Mouse (Mus musculus) thymus, adult 2 months (tissue): ENCODE data around the gene Cox15. TPM values are rescaled to one million over a fixed set of nuclear protein-coding genes. Genes with fewer than 3 reads are reported as not detected.

Source experiments
- DNase-seq: peaks from one replicate; pipeline ENCODE4 v3.0.0; 2021
- H3K27ac ChIP-seq: fragments of 200-500 bp; 2 replicates; pipeline ENCODE4 v1.5.1; 2012; ENCODE audit warnings: low read length, control low read depth; ENCODE audit not compliant: control insufficient read depth, insufficient read depth
- H3K27me3 ChIP-seq: fragments of 200-500 bp; 2 replicates; pipeline ENCODE4 v1.6.1; 2012; ENCODE audit warnings: mild to moderate bottlenecking, low read length, moderate library complexity, mixed read lengths; ENCODE audit not compliant: control insufficient read depth, insufficient read depth
- H3K36me3 ChIP-seq: fragments of 200-500 bp; 2 replicates; pipeline ENCODE4 v1.6.1; 2012; ENCODE audit warnings: mild to moderate bottlenecking, low read length, moderate library complexity; ENCODE audit not compliant: control insufficient read depth, insufficient read depth
- H3K4me1 ChIP-seq: fragments of 200-500 bp; replicated peaks from 2 replicates; pipeline ENCODE4 v1.6.1; 2012; ENCODE audit warnings: low read length; ENCODE audit not compliant: control insufficient read depth, insufficient read depth
- H3K4me3 ChIP-seq: fragments of 200-500 bp; 2 replicates; pipeline ENCODE4 v1.5.1; 2012; ENCODE audit warnings: mild to moderate bottlenecking, low read length, control low read depth, moderate library complexity; ENCODE audit not compliant: control insufficient read depth, insufficient read depth
- CTCF ChIP-seq: fragments of 200-500 bp; IDR thresholded peaks from 2 replicates; pipeline ENCODE4 v1.5.1; 2012; ENCODE audit warnings: mild to moderate bottlenecking, control low read depth, low read length, moderate library complexity, borderline replicate concordance; ENCODE audit not compliant: control insufficient read depth, poor library complexity, insufficient read depth; ENCODE audit errors: extremely low read depth
- POLR2A ChIP-seq: fragments of 200-500 bp; IDR thresholded peaks from 2 replicates; pipeline ENCODE4 v1.6.1; 2012; ENCODE audit warnings: mild to moderate bottlenecking, low read length, control low read depth, moderate library complexity; ENCODE audit not compliant: control insufficient read depth, poor library complexity, insufficient read depth; ENCODE audit errors: extremely low read depth
- WGBS: fragments of 180-500 bp; shearing (Covaris S2); methylation state at CpG from one replicate; pipeline ENCODE4 v1.1.7; 2018; 5-methylcytosine and 5-hydroxymethylcytosine counted together
- polyA plus RNA-seq: library from polyadenylated mRNA; depleted of rRNA; stranded (reverse); fragments of >200 nt; gene quantifications from 2 replicates; pipeline ENCODE4 v1.2.3, GENCODE M21; 2012

Gene Cox15
- polyA plus RNA-seq, 1 experiment, result 17.3 TPM

DNA sequence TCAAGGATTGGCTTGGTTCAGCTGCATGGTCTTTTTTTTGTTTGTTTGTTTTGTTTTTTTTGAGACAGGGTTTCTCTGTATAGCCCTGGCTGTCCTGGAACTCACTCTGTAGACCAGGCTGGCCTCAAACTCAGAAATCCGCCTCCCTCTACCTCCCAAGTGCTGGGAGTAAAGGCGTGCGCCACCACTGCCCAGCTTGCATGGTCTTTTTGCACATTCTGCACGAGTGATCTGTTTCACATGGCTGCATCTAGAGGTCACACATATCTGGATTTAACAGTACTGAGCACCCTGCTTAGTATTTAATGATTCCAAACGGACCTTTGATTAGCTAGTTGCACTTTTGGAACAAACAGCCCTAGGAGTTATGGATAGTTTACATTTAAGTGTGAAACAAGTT lies 40.8 kb downstream of the Cox15 start:
- DNase-seq, result no peak
- WGBS, result 86% methylated on average over 5 of the region's 5 CpGs
- H3K27ac ChIP-seq, result no peak overlapping the region

GRCm38 (mm10) chr19:43711159-43711916 lies 41.5 kb downstream of the Cox15 start:
- no peak for TF ChIP-seq POLR2A
- no peak for TF ChIP-seq CTCF
- no peaks in the 10 kb centered on the region for H3K36me3 ChIP-seq
- H3K27me3 ChIP-seq, result no peaks in the 10 kb centered on the region
- peaks cover 4% of the 10 kb centered on the region for H3K4me1 ChIP-seq
- DNase-seq, result peak; percentile 34
- H3K4me3 ChIP-seq, result peak overlapping the region; percentile 24
- H3K27ac ChIP-seq, result peak overlapping the region; percentile 97
- 22% methylated on average over 22 of the region's 22 CpGs for WGBS

More for the DNA sequence above, 40.8 kb downstream of the Cox15 start:
- no peak overlapping the region for H3K4me3 ChIP-seq
- peaks cover 4% of the 10 kb centered on the region for H3K4me1 ChIP-seq
- no peaks in the 10 kb centered on the region for H3K27me3 ChIP-seq
- TF ChIP-seq POLR2A (no peak), CTCF (no peak)
- H3K36me3 ChIP-seq, result no peaks in the 10 kb centered on the region

GRCm38 (mm10) chr19:43709317-43709716 lies 43.5 kb downstream of the Cox15 start:
- Histone ChIP-seq H3K36me3 (peaks cover 17% of the 10 kb centered on the region), H3K4me1 (peaks cover 4% of the 10 kb centered on the region), H3K4me3 (no peak overlapping the region), H3K27ac (no peak overlapping the region), H3K27me3 (no peaks in the 10 kb centered on the region)
- TF ChIP-seq CTCF (no peak), POLR2A (no peak)
- no peak for DNase-seq
- WGBS, result 94% methylated on average over 8 of the region's 8 CpGs

DNA sequence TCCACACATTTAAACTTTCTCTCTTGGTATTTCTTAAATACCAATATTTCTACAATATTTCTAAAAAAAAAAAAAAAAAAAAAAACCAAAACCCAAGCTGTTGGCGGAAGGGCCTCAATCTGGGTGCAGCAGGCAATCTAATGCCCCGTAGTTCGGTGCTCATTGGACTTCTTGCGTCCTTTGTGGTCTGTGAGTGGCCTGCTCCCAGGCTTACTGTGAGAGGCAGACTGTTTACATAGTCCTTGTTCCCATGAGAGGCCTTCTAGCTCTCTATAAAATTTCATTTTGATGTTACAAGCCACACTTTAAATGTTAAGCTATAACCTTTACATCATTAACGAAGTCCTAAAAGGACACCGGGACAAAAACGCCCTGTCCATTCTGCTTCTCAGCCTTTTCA lies 44.6 kb downstream of the Cox15 start:
- H3K27ac ChIP-seq, result no peak overlapping the region
- H3K4me3 ChIP-seq, result no peak overlapping the region
- no peaks in the 10 kb centered on the region for H3K27me3 ChIP-seq
- 97% methylated on average over 7 of the region's 7 CpGs for WGBS
- no peak for DNase-seq
- TF ChIP-seq POLR2A, result no peak
- TF ChIP-seq CTCF, result no peak
- peaks cover 22% of the 10 kb centered on the region for H3K36me3 ChIP-seq
- H3K4me1 ChIP-seq, result peaks cover 4% of the 10 kb centered on the region

DNA sequence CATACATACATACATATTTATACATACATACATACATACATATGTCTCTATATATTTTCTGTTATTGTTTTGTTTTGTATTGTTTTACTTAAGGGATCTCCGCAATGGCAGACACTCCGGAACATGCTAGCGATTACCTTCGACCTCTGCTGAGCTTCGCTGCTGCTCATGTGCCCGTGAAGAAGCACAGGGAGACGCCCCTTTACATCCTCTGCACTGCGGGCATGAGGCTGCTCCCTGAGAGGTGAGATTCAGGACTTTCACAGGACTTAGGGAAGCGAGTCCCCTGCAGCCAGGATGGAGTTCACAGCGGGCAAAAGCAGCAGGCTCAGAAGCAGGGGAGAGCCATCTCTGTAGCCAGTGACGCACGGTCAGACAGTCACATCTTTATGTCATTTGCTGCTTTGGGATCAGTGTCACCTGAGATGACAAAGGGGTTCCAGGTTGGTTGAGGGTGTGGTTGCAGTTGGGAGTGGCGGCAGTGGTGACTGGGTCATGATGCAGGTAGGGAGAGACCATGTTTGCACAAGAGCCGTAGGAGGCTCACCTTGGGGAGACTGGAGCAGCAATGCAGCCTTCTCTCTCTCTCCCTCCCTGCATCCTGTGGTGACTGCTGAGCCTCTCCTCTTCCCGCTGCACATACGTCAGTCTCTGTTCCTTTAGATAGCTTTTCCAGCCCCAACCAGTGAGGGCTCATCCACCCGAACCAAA lies 47.9 kb downstream of the Cox15 start:
- Histone ChIP-seq H3K4me3 (no peak overlapping the region), H3K27me3 (no peaks in the 10 kb centered on the region), H3K27ac (no peak overlapping the region), H3K4me1 (no peaks in the 10 kb centered on the region), H3K36me3 (peaks cover 22% of the 10 kb centered on the region)
- TF ChIP-seq CTCF, result no peak
- TF ChIP-seq POLR2A, result no peak
- 96% methylated on average over 17 of the region's 17 CpGs for WGBS
- no peak for DNase-seq

GRCm38 (mm10) chr19:43704211-43704610 lies 48.6 kb downstream of the Cox15 start:
- Histone ChIP-seq H3K36me3 (peaks cover 22% of the 10 kb centered on the region), H3K27ac (no peak overlapping the region), H3K27me3 (no peaks in the 10 kb centered on the region), H3K4me3 (no peak overlapping the region), H3K4me1 (no peaks in the 10 kb centered on the region)
- no peak for DNase-seq
- no peak for TF ChIP-seq POLR2A
- TF ChIP-seq CTCF, result no peak
- WGBS, result 96% methylated on average over 11 of the region's 11 CpGs

GRCm38 (mm10) chr19:43699763-43700155 lies 53.0 kb downstream of the Cox15 start:
- H3K4me1 ChIP-seq, result no peaks in the 10 kb centered on the region
- no peak for DNase-seq
- peaks cover 13% of the 10 kb centered on the region for H3K36me3 ChIP-seq
- WGBS, result 95% methylated on average over 6 of the region's 6 CpGs
- H3K27me3 ChIP-seq, result no peaks in the 10 kb centered on the region
- TF ChIP-seq CTCF (no peak), POLR2A (no peak)
- H3K4me3 ChIP-seq, result no peak overlapping the region
- no peak overlapping the region for H3K27ac ChIP-seq
